In the genomic region with DNA sequence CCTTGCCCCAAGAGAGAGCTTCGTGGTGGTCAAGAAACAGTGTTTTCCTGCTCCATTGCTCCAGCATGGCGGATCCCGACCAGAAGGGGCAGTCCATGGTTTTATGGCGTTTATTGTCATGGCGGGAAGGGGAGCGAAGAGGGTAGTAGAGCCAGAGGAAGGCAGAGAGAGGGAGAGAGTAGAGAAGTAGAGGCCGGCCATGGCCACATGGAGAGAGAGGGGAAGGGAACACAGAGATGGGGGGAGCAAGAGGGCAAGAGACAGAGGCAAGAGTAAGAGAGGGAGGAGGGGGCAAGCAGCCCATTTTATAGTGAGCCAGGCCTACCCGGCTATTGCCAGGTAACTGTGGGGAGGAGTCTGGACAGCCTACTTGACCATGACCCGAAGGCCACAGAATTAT, we compare ENCODE assay signal across 49 mouse cellular contexts. TPM values are rescaled to one million over a fixed set of nuclear protein-coding genes. Genes with fewer than 3 reads are reported as not detected.
"Had no signal": no experiment of that assay in that cellular context is flagged by ENCODE, and none has a peak within 500 bp of the region (broad histone marks: within the 10 kb centered on the region; RNA-seq: fewer than 3 reads in every experiment).

No protein-coding gene starts in this region.

- H3K36me3 ChIP-seq: heart, embryonic 10.5 days; heart, embryonic 12.5 days; heart, embryonic 13.5 days; heart, embryonic 15.5 days; hindbrain, embryonic 10.5 days; hindbrain, embryonic 12.5 days; hindbrain, embryonic 13.5 days; hindbrain, embryonic 15.5 days; intestine, embryonic 15.5 days; kidney, embryonic 15.5 days had no signal

- H3K9ac ChIP-seq: heart, embryonic 12.5 days; heart, embryonic 13.5 days; heart, embryonic 15.5 days; hindbrain, embryonic 12.5 days; hindbrain, embryonic 13.5 days; hindbrain, embryonic 14.5 days; hindbrain, embryonic 15.5 days; intestine, embryonic 15.5 days; kidney, embryonic 15.5 days had no signal

- DNase-seq: heart, postnatal 10 days; heart, postnatal 14 days; heart, postnatal 4 days; kidney, adult 11 months; kidney, adult 18-20 months; kidney, adult 2 months; kidney, adult 8-10 months; kidney, adult 9 months; kidney, postnatal 10 days; kidney, postnatal 14 days; kidney, postnatal 25 days; kidney, postnatal 36 days; kidney, postnatal 4 days; layer of hippocampus, adult 9-11 months; layer of hippocampus, postnatal 36 days had no signal

- ATAC-seq: hindbrain, embryonic 16.5 days; hindbrain, postnatal 0 days; inflammation-experienced regulatory T-cells, adult 6 months; intestine, embryonic 15.5 days; intestine, embryonic 16.5 days; intestine, postnatal 0 days had no signal

- H3K4me3 ChIP-seq: heart, embryonic 10.5 days; heart, embryonic 12.5 days; heart, embryonic 13.5 days; heart, embryonic 15.5 days; hindbrain, embryonic 10.5 days; hindbrain, embryonic 12.5 days; hindbrain, embryonic 13.5 days; hindbrain, embryonic 15.5 days; intestine, embryonic 15.5 days; kidney, embryonic 15.5 days; layer of hippocampus, adult 2 months had no signal

- H3K4me2 ChIP-seq: heart, embryonic 11.5 days; heart, embryonic 12.5 days; heart, embryonic 13.5 days; heart, embryonic 15.5 days; hindbrain, embryonic 12.5 days; hindbrain, embryonic 13.5 days; hindbrain, embryonic 14.5 days; hindbrain, embryonic 15.5 days; intestine, embryonic 15.5 days; kidney, embryonic 15.5 days had no signal

- H3K4me1 ChIP-seq: heart, embryonic 10.5 days; heart, embryonic 12.5 days; heart, embryonic 13.5 days; heart, embryonic 15.5 days; intestine, embryonic 15.5 days; kidney, embryonic 15.5 days had no signal

- H3K27ac ChIP-seq: heart, embryonic 10.5 days; heart, embryonic 13.5 days; heart, embryonic 15.5 days; hindbrain, embryonic 10.5 days; hindbrain, embryonic 12.5 days; hindbrain, embryonic 13.5 days; hindbrain, embryonic 14.5 days; hindbrain, embryonic 15.5 days; hindbrain, postnatal 0 days; intestine, embryonic 15.5 days; kidney, embryonic 15.5 days; kidney, postnatal 0 days; layer of hippocampus, adult 2 months had no signal

- H3K9me3 ChIP-seq: heart, embryonic 10.5 days; heart, embryonic 12.5 days; heart, embryonic 13.5 days; heart, embryonic 15.5 days; hindbrain, embryonic 10.5 days; hindbrain, embryonic 12.5 days; hindbrain, embryonic 13.5 days; hindbrain, embryonic 15.5 days; intestine, embryonic 15.5 days; kidney, embryonic 15.5 days had no signal

RNA-seq across cellular contexts. Expression of gene Olig3, which starts 12.8 kb away (rescaled TPM):
- total RNA-seq: heart, postnatal 10 days; heart, postnatal 25 days; heart, postnatal 4 days; hematopoietic stem cell, adult 5-6 weeks; hindbrain, postnatal 0 days; layer of hippocampus, adult 18-20 months; layer of hippocampus, adult 2 months; layer of hippocampus, adult 8-10 months; layer of hippocampus, postnatal 10 days; layer of hippocampus, postnatal 14 days; layer of hippocampus, postnatal 25 days; layer of hippocampus, postnatal 36 days; left cerebral cortex, adult 18-20 months had no signal
- polyA plus RNA-seq: heart, embryonic 10.5 days; heart, embryonic 13.5 days; heart, embryonic 14.5 days; heart, embryonic 15.5 days; heart, embryonic 16.5 days; heart, postnatal 0 days; inflammation-experienced regulatory T-cells, adult 6 months; intestine, embryonic 14.5 days; intestine, embryonic 15.5 days; intestine, embryonic 16.5 days; intestine, postnatal 0 days; kidney, adult 2 months; kidney, embryonic 14.5 days; kidney, embryonic 15.5 days; kidney, embryonic 16.5 days; kidney, postnatal 0 days; large intestine, adult 2 months had no signal
